Mouse (Mus musculus) ES-CJ7 (cell line): ENCODE results near the gene Rbm47.

Source experiments
- DNase-seq: peaks from one replicate; pipeline ENCODE4 v3.0.0; 2011; ENCODE audit warnings: low read depth, low spot score

Gene Rbm47

GRCm38 (mm10) chr5:66068068-66068920, 104.6 kb downstream of the Rbm47 start:
- peak; percentile 47 for DNase-seq

GRCm38 (mm10) chr5:66067219-66067618, 105.7 kb downstream of the Rbm47 start:
- no peak for DNase-seq

GRCm38 (mm10) chr5:66062930-66063220, 110.0 kb downstream of the Rbm47 start:
- no peak for DNase-seq

- DNase-seq: no peak
Observed at GRCm38 (mm10) chr5:66062046-66062929, 110.6 kb downstream of the Rbm47 start.

- no peak for DNase-seq
Observed at GRCm38 (mm10) chr5:66061667-66062045, 111.3 kb downstream of the Rbm47 start.

GRCm38 (mm10) chr5:66058844-66059243, 114.1 kb downstream of the Rbm47 start:
- no peak for DNase-seq

- peak; percentile 80 for DNase-seq
Observed at GRCm38 (mm10) chr5:66056680-66057079, 116.2 kb downstream of the Rbm47 start.

- peak; percentile 66 for DNase-seq
Observed at GRCm38 (mm10) chr5:66054394-66054793, 118.5 kb downstream of the Rbm47 start.

GRCm38 (mm10) chr5:66052777-66053548, 120.0 kb downstream of the Rbm47 start:
- no peak for DNase-seq

GRCm38 (mm10) chr5:66050841-66051240, 122.1 kb downstream of the Rbm47 start:
- no peak for DNase-seq

GRCm38 (mm10) chr5:66046356-66046755, 126.6 kb downstream of the Rbm47 start:
- DNase-seq: no peak

- DNase-seq: no peak
Observed at GRCm38 (mm10) chr5:66043897-66044296, 129.0 kb downstream of the Rbm47 start.

- peak; percentile 73 for DNase-seq
Observed at GRCm38 (mm10) chr5:66042651-66043340, 130.1 kb downstream of the Rbm47 start.

GRCm38 (mm10) chr5:66040744-66041279, 132.1 kb downstream of the Rbm47 start:
- DNase-seq: no peak

GRCm38 (mm10) chr5:66039813-66040212, 133.1 kb downstream of the Rbm47 start:
- no peak for DNase-seq

GRCm38 (mm10) chr5:66037066-66037465, 135.9 kb downstream of the Rbm47 start:
- no peak for DNase-seq

- no peak for DNase-seq
Observed at GRCm38 (mm10) chr5:66036440-66037054, 136.4 kb downstream of the Rbm47 start.

- peak; percentile 31 for DNase-seq
Observed at GRCm38 (mm10) chr5:66034375-66035195, 138.3 kb downstream of the Rbm47 start.

- no peak for DNase-seq
Observed at GRCm38 (mm10) chr5:66032826-66033225, 140.1 kb downstream of the Rbm47 start.

- no peak for DNase-seq
Observed at GRCm38 (mm10) chr5:66031699-66032098, 141.2 kb downstream of the Rbm47 start.
